Mouse (Mus musculus): ENCODE results near the gene Krt23.

The Krt23 gene

GRCm38 (mm10) chr11:99448769-99449168, 44.2 kb downstream of the Krt23 start:
- DNase-seq (ENCODE audit: low spot score) = no peak

GRCm38 (mm10) chr11:99441220-99441619, 51.7 kb downstream of the Krt23 start:
- DNase-seq (ENCODE audit: low spot score) = peak; percentile 36

GRCm38 (mm10) chr11:99439465-99439864, 53.5 kb downstream of the Krt23 start:
- DNase-seq (ENCODE audit: low spot score) = peak; percentile 34

- DNase-seq (ENCODE audit: low spot score) = peak; percentile 64
Measured at GRCm38 (mm10) chr11:99437972-99438371, 55.0 kb downstream of the Krt23 start, which contains the start of gene Krt20. TSS of gene Krt20 (minus strand) at chr11:99438150.

GRCm38 (mm10) chr11:99436625-99437024, 56.3 kb downstream of the Krt23 start:
- no peak for DNase-seq (ENCODE audit: low spot score)

GRCm38 (mm10) chr11:99430670-99431069, 62.3 kb downstream of the Krt23 start:
- peak; percentile 5 for DNase-seq (ENCODE audit: low spot score)

All from yolk sac, embryonic 10.5 days (tissue).